Comparison of ENCODE assay signal across 8 mouse cellular contexts in the genomic region with DNA sequence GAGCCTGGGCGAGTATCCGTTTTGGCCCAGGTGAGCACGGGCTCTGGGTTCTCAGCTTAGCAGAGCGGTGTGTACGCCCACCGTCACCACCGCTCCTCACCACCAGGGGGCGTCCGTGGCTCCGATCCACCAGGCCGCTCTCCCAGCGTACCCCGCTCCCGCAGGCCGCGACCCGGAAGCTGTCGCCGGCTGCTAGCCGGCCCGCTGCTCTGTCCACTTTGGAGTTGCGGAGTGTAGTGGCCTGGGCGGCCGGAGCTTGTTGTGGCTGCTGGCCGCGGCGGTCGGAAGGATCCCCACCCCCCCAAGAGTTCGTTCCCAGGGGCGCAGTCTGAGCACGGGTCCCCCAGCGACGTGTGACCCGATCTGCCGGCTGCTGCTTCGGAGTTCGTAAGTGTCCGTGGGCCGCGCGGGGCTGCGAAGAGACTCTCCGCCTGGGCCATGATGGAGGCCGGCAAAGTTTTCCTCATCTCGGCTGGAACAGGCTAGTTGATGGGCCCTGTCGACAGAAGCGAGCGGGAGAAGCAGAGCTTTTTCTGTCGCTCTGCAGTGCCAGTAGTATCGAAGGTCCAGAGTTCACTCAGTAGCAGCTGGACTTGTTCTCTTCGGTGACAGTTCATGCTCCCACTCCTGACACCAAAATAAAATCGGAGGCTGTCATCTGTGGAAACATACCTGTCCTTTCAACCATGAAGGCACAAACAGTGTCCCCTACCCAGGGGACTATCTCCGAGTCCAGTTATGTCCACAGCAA. TPM values are rescaled to one million over a fixed set of nuclear protein-coding genes. Genes with fewer than 3 reads are reported as not detected.
DNase-seq lines count a peak whose midpoint lies in the region; ATAC-seq and TF ChIP-seq lines count a peak whose summit lies in the region.

TSS of gene Snx19 (plus strand) at position 227 of the 751 bp plus-strand sequence.

- peak; percentile 96 for ATAC-seq in CD4-positive, CD25-positive, alpha-beta regulatory T cell, adult 4 months
- ATAC-seq in heart, embryonic 15.5 days (replicated peaks; ENCODE audit: insufficient number of reproducible peaks, insufficient read depth, low FRiP score, low read depth): peak; percentile 88
- ATAC-seq in liver, embryonic 14.5 days (ENCODE audit: insufficient read depth): peak; percentile 95
- peak; percentile 96 for ATAC-seq in neural tube, embryonic 11.5 days (ENCODE audit: insufficient read depth, low FRiP score, low TSS enrichment)
- peak; percentile 97 for ATAC-seq in stomach, postnatal 0 days (ENCODE audit: low FRiP score, low TSS enrichment)

- H3K9me3 ChIP-seq in forebrain, embryonic 10.5 days: no peaks in the 10 kb centered on the region
- H3K9me3 ChIP-seq in heart, embryonic 15.5 days (replicated peaks): no peaks in the 10 kb centered on the region
- H3K9me3 ChIP-seq in liver, embryonic 14.5 days (ENCODE audit: control insufficient read depth, low read length): no peaks in the 10 kb centered on the region
- no peaks in the 10 kb centered on the region for H3K9me3 ChIP-seq in neural tube, embryonic 11.5 days (ENCODE audit: control insufficient read depth, low read length)
- no peaks in the 10 kb centered on the region for H3K9me3 ChIP-seq in stomach, postnatal 0 days (ENCODE audit: control insufficient read depth, low read length)

- no peaks in the 10 kb centered on the region for H3K27me3 ChIP-seq in forebrain, embryonic 10.5 days (ENCODE audit: poor library complexity, severe bottlenecking)
- H3K27me3 ChIP-seq in heart, embryonic 15.5 days: no peaks in the 10 kb centered on the region
- H3K27me3 ChIP-seq in liver, embryonic 14.5 days (ENCODE audit: control insufficient read depth, insufficient read depth, low read length): no peaks in the 10 kb centered on the region
- no peaks in the 10 kb centered on the region for H3K27me3 ChIP-seq in neural tube, embryonic 11.5 days (ENCODE audit: control insufficient read depth, insufficient read depth, low read length)
- no peaks in the 10 kb centered on the region for H3K27me3 ChIP-seq in stomach, postnatal 0 days (ENCODE audit: control insufficient read depth, insufficient read depth, low read length)

- peak; percentile 95 for TF ChIP-seq CTCF in liver, embryonic 14.5 days (IDR thresholded peaks at IDR 0.05; ENCODE audit: low read depth)
- TF ChIP-seq CTCF in stomach, postnatal 0 days (IDR thresholded peaks at IDR 0.05; ENCODE audit: low read depth): peak; percentile 98

- peaks cover 37% of the 10 kb centered on the region for H3K4me1 ChIP-seq in forebrain, embryonic 10.5 days
- H3K4me1 ChIP-seq in heart, embryonic 15.5 days (replicated peaks): peaks cover 34% of the 10 kb centered on the region
- peaks cover 5 to 12% of the 10 kb centered on the region in 2 experiments; a peak in 3 of 4 replicates for H3K4me1 ChIP-seq in liver, embryonic 14.5 days (replicated peaks; ENCODE audit: control insufficient read depth in 2 of 2, insufficient read depth in 2 of 2, low read length in 1 of 2)
- H3K4me1 ChIP-seq in neural tube, embryonic 11.5 days (ENCODE audit: control insufficient read depth, insufficient read depth, low read length): peaks cover 17% of the 10 kb centered on the region; the same call in 1 of the 2 replicates
- H3K4me1 ChIP-seq in stomach, postnatal 0 days (replicated peaks; ENCODE audit: control insufficient read depth, insufficient read depth): 0 out of 2 replicates have a peak, but pooled peaks cover 3% of the 10 kb centered on the region

- peak within 1 kb of the TSS; percentile 90 for H3K27ac ChIP-seq in forebrain, embryonic 10.5 days
- peak within 1 kb of the TSS; percentile 49 for H3K27ac ChIP-seq in heart, embryonic 15.5 days
- no peak within 1 kb of the TSS; the same call in 1 of the 2 replicates for H3K27ac ChIP-seq in liver, embryonic 14.5 days
- H3K27ac ChIP-seq in neural tube, embryonic 11.5 days (ENCODE audit: low read depth, low read length): no peak within 1 kb of the TSS
- peak within 1 kb of the TSS; percentile 69; the same call in 1 of the 2 replicates for H3K27ac ChIP-seq in stomach, postnatal 0 days (replicated peaks)

- WGBS in forebrain, embryonic 10.5 days: 5% methylated on average over 53 of the region's 53 CpGs
- WGBS in heart, embryonic 15.5 days: 2% methylated on average over 53 of the region's 53 CpGs
- 2% methylated on average over 53 of the region's 53 CpGs for WGBS in liver, embryonic 14.5 days (ENCODE audit: insufficient replicate concordance)
- WGBS in neural tube, embryonic 11.5 days: 3% methylated on average over 53 of the region's 53 CpGs
- 3% methylated on average over 53 of the region's 53 CpGs for WGBS in stomach, postnatal 0 days

- peak; percentile 69 for DNase-seq in c-Kit-negative CD71-positive TER-119-positive erythroid progenitor cells, embryonic 14.5 days (ENCODE audit: low read depth, low spot score)
- peak; percentile 90 for DNase-seq in forebrain, embryonic 10.5 days (ENCODE audit: extremely low spot score, low spot score)
- peak; percentile 95 for DNase-seq in kidney, postnatal 25 days
- DNase-seq in liver, embryonic 14.5 days (ENCODE audit: low read depth in 3 of 3, low spot score in 3 of 3): peak; percentile 63 to 66 (median 65)
- DNase-seq in neural tube, embryonic 11.5 days (ENCODE audit: low spot score): peak; percentile 91
- DNase-seq in stomach, postnatal 0 days (ENCODE audit: low spot score): peak; percentile 94

- H3K36me3 ChIP-seq in forebrain, embryonic 10.5 days (replicated peaks): peaks cover 17% of the 10 kb centered on the region
- H3K36me3 ChIP-seq in heart, embryonic 15.5 days: no peaks in the 10 kb centered on the region
- H3K36me3 ChIP-seq in liver, embryonic 14.5 days (replicated peaks; ENCODE audit: control insufficient read depth, insufficient read depth, low read depth): no peaks in the 10 kb centered on the region
- peaks cover 3% of the 10 kb centered on the region for H3K36me3 ChIP-seq in neural tube, embryonic 11.5 days (ENCODE audit: control insufficient read depth, insufficient read depth, low read length)
- no peaks in the 10 kb centered on the region for H3K36me3 ChIP-seq in stomach, postnatal 0 days (ENCODE audit: control insufficient read depth, insufficient read depth, low read length)

- peak within 1 kb of the TSS; percentile 81 for H3K4me2 ChIP-seq in heart, embryonic 15.5 days
- peak within 1 kb of the TSS; percentile 85 for H3K4me2 ChIP-seq in liver, embryonic 14.5 days (ENCODE audit: low read depth)
- H3K4me2 ChIP-seq in neural tube, embryonic 11.5 days (ENCODE audit: low read depth): peak within 1 kb of the TSS; percentile 87
- H3K4me2 ChIP-seq in stomach, postnatal 0 days (replicated peaks; ENCODE audit: low read depth): peak within 1 kb of the TSS; percentile 87

- peak within 1 kb of the TSS; percentile 97 for H3K9ac ChIP-seq in heart, embryonic 15.5 days
- peak within 1 kb of the TSS; percentile 89 for H3K9ac ChIP-seq in liver, embryonic 14.5 days (replicated peaks)
- peak within 1 kb of the TSS; percentile 85 for H3K9ac ChIP-seq in neural tube, embryonic 11.5 days (ENCODE audit: low read length)
- H3K9ac ChIP-seq in stomach, postnatal 0 days (ENCODE audit: low read length): peak within 1 kb of the TSS; percentile 93

- peak within 1 kb of the TSS; percentile 80 for H3K4me3 ChIP-seq in forebrain, embryonic 10.5 days
- peak within 1 kb of the TSS; percentile 96 for H3K4me3 ChIP-seq in heart, embryonic 15.5 days
- peak within 1 kb of the TSS; percentile 84 to 90 for H3K4me3 ChIP-seq in liver, embryonic 14.5 days (ENCODE audit: insufficient read depth in 1 of 2, low read depth in 2 of 2, low read length in 2 of 2)
- H3K4me3 ChIP-seq in neural tube, embryonic 11.5 days (ENCODE audit: low read depth, low read length): peak within 1 kb of the TSS; percentile 86
- peak within 1 kb of the TSS; percentile 72 for H3K4me3 ChIP-seq in stomach, postnatal 0 days (ENCODE audit: low read depth, low read length)

- TF ChIP-seq EP300 in liver, embryonic 14.5 days (IDR thresholded peaks at IDR 0.05; ENCODE audit: low read depth): no peak
- no peak for TF ChIP-seq EP300 in stomach, postnatal 0 days (optimal IDR thresholded peaks at IDR 0.05)

RNA-seq across cellular contexts. Expression of gene Snx19, which starts in this region (rescaled TPM):
- polyA plus RNA-seq in CD4-positive, CD25-positive, alpha-beta regulatory T cell, adult 4 months (2017; shearing (Covaris generic)): 10 to 100 TPM; 11.3 to 15.6 TPM
- 22.0 and 22.9 TPM in 2 replicates for polyA plus RNA-seq in forebrain, embryonic 10.5 days (2016; fragmentation: Nextera tagmentation; extraction: Ambion mirVana)
- polyA plus RNA-seq in heart, embryonic 15.5 days (2015; fragmentation: Nextera tagmentation; extraction: Ambion mirVana): 12.9 and 15.7 TPM in 2 replicates
- 2.7 and 3.2 TPM in 2 replicates for polyA plus RNA-seq in liver, embryonic 14.5 days (2012; rRNA removed)
- polyA plus RNA-seq in liver, embryonic 14.5 days (2014; fragmentation: Nextera tagmentation; extraction: Ambion mirVana): 4.4 and 5.3 TPM in 2 replicates
- 30.4 and 32.3 TPM in 2 replicates for polyA plus RNA-seq in neural tube, embryonic 11.5 days (2014; fragmentation: Nextera tagmentation; extraction: Ambion mirVana)
- 6.7 and 7.4 TPM in 2 replicates for polyA plus RNA-seq in stomach, postnatal 0 days (2015; fragmentation: Nextera tagmentation; extraction: Ambion mirVana)

Comparison
In these comparisons a context has a peak if more than half of its experiments do, and no peak if none do; other contexts are left out.
1. H3K27ac ChIP-seq: peak in forebrain, embryonic 10.5 days (single experiment), heart, embryonic 15.5 days (single experiment) and stomach, postnatal 0 days (single experiment); none in liver, embryonic 14.5 days (single experiment) and neural tube, embryonic 11.5 days (single experiment).
2. Peak in every context shown above with its lines, with median percentiles within 50 percentile points of each other: ATAC-seq, DNase-seq, H3K4me3 ChIP-seq, H3K4me2 ChIP-seq and H3K9ac ChIP-seq.